Mouse (Mus musculus): ENCODE measurements around the gene Rasl10a.

DNA sequence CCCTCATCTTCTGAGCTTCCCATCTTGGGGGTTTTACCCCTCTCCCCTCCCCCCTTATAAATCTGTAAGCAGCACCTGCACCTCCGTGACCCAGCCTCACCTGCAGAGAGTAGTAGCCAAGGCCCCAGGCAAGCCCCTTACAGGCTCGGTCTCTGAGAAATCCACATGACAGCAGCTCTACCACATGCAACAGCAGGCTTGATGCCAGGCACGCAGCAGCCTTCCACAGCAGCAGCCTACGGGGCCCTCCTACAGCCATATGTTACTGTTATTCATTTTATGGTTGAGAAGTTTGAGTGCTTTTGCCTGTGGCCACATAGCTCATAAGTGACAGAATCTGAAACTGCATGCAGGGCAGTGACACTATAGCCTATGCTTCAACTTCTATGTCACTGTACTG lies 22.5 kb upstream of the Rasl10a start:
- TF ChIP-seq GATA1 (IDR thresholded peaks at IDR 0.05; ENCODE audit: borderline replicate concordance, low read length) (no peak), GATA2 (IDR thresholded peaks at IDR 0.05; ENCODE audit: borderline replicate concordance, low read depth, low read length) (no peak)
